Mouse (Mus musculus): ENCODE data around the gene Foxk1.

DNA sequence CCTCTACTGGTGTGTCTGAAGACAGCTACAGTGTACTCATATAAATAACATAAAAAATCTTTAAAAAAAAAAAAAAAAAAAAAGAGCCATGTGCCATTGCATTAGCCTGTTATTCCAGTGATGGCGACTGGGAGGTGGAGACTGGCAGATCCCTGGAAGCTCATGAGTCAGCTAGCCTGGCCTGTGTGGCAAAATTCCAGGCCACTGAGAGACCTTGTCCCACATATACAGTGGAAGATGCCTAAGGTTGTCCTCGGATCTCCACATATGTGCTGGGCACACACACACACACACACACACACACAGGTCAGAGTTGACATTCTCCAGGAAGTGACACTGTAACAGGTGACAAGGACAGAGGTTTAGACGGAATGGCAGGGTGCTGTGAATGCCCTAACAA, 46.2 kb upstream of the Foxk1 start:
- TF ChIP-seq CTCF (conservative IDR thresholded peaks at IDR 0.05; ENCODE audit: insufficient read depth, insufficient read length, low read depth, low read length) = no peak
- no peak for TF ChIP-seq POLR2A (IDR thresholded peaks at IDR 0.05; ENCODE audit: low read depth, low read length)

All from kidney, adult 2 months (tissue).